Mouse (Mus musculus) MN1 (cell line): ENCODE data around the gene Kcnj4.

Experiments
- DNase-seq: peaks from one replicate; pipeline ENCODE4 v3.0.0-alpha.2; 2016; ENCODE audit warnings: low spot score

Gene Kcnj4

GRCm38 (mm10) chr15:79504707-79505452 lies at the start of gene Kcnj4:
Gene Kcnj4 (minus strand): TSS chr15:79505241.
- peak; percentile 36 for DNase-seq

DNA sequence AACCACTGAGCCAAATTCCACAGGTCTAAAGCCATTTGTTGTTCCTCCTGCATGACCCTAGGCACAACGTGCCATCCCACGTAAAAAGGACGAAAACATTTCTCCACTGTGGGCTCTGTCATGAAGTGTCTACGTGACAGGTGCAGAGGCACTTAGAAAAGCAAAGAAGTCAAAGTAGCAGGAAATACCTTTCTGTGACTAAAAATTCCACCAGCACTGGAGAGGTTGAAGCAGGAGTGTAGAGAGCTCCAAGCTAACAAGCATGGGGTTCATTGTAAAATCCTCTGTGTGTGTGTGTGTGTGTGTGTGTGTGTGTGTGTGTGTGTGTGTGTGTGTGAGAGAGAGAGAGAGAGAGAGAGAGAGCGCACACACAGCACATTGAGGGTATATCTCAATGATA lies 47.5 kb upstream of the Kcnj4 start:
- no peak for DNase-seq

DNA sequence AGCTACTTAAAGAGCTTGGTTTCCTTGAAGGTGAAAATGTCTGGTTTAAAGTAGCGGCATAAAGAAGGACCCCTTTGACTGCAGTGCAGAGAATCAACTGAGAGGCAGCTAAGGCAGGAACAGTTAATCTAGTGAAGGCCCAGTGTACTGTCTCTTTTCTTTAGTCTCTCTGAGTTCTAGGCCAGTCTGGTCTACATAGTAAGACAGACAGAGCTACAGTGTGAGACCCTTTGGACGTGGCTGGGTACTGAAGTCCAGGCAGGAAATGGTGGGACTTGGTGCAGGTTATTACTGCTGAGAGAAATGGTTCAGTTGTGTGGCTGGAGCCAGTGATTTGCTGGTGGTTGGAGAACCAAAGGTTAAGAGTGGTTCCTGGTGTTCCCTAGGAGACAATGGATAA lies 43.2 kb upstream of the Kcnj4 start:
- no peak for DNase-seq

- no peak for DNase-seq
Measured at GRCm38 (mm10) chr15:79547289-79547820, 42.3 kb upstream of the Kcnj4 start.

GRCm38 (mm10) chr15:79546410-79547288 lies 41.6 kb upstream of the Kcnj4 start, which contains the start of gene Ddx17:
Gene Ddx17 (minus strand): TSS chr15:79546741.
- peak; percentile 96 for DNase-seq

DNA sequence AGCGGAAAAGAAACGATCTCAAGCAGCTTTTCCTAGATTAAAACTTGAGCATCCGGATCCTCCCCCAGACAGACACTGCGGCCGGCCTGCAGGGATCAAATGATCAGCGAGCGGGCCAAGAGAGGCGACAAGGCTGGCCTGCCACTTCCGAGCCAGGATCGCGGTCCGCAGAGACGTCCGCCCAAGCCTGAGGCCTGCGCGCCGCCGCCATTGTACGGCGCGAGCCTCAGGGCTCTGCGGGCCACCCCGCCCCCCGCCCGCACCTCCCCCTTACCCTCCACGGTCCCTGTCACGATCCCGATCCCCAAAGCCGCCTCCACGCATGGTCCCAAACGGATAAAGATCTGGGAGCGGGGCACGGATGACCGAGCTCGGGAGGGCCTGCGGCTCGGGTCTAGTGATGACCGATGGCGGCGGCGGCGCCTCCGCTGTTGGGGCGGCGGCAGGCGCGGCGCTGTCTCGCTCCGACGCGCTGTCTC lies 40.9 kb upstream of the Kcnj4 start:
- peak; percentile 79 for DNase-seq

GRCm38 (mm10) chr15:79545496-79545895 lies 40.5 kb upstream of the Kcnj4 start:
- DNase-seq = no peak

DNA sequence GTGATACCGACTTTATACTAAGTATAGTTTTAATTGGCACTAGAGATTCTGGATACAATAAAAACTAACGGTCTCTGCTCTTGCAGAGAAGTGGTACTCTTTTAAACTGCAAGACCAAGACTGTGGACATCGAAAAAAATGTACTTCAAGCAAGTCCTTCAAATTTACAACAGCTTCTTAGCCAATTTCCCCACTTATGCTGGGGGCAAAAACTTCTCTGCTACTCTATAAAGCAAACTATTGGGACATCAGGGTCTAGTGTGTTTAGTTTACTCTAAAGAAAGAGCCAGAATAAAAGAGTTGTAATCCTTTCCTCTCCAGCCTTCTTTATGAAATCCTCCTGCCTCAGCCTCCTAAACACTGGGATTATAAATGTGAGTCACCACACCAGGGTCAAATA lies 38.9 kb upstream of the Kcnj4 start:
- DNase-seq = no peak

- DNase-seq = no peak
Measured at GRCm38 (mm10) chr15:79533796-79534195, 28.8 kb upstream of the Kcnj4 start.

DNA sequence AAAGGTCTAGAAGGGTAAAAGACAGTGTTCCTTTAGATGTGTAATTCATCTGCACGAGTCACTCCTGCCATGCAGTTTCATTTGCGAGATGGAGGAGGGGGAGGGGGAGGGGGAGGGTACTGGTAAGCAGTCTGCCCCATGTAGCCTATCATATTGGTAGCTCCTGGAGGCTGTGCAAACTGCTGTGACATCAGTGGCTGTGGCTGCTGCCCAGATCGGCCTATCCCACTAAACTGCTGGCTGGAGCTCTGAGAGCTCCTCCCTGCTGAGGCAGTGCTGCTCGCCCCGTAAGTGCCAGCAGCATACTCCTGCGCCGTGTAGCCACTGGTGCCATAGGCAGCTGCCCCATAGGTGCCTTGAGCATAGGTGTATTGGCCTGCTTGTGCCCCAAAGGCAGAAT lies 24.9 kb upstream of the Kcnj4 start:
- DNase-seq = peak; percentile 62

GRCm38 (mm10) chr15:79527991-79528639 lies 23.1 kb upstream of the Kcnj4 start:
- no peak for DNase-seq

- no peak for DNase-seq
Measured at GRCm38 (mm10) chr15:79527192-79527591, 22.2 kb upstream of the Kcnj4 start.

- no peak for DNase-seq
Measured at GRCm38 (mm10) chr15:79525979-79526768, 21.1 kb upstream of the Kcnj4 start.

DNA sequence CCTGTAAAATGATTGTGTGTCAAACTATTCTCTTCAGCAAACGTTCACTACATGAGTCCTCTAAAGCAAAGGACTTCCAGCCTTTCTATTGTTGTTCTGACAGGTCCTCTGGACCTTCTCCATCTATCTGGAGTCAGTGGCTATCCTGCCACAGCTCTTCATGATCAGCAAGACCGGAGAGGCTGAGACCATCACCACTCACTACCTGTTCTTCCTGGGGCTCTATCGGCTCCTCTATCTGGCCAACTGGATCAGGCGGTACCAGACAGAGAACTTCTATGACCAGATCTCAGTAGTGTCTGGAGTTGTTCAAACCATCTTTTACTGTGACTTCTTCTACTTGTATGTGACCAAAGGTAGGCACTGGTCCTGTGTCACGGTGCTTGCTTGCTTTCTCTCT lies 20.5 kb upstream of the Kcnj4 start:
- no peak for DNase-seq

GRCm38 (mm10) chr15:79519400-79520220 lies 14.6 kb upstream of the Kcnj4 start:
- DNase-seq = no peak

DNA sequence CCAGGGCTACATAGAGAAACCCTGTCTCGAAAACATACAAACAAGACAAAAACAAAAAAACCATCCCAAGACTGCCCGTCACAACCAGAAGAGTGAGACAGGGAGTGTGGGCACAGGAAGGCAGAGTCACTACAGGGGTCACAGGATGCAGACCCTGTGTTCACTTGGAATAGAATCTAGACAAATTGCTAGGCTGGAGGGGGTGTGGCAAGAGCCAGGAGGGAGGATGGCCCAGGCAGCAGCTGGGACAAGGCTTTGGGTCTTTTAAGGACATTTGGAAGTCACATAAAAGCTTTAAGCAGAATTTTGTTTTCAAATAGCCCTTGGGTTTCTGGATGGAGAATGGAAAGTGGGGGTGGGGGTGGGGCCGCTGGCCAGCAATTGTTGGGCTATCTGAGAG lies 13.5 kb upstream of the Kcnj4 start:
- no peak for DNase-seq

- no peak for DNase-seq
Measured at GRCm38 (mm10) chr15:79517710-79518109, 12.7 kb upstream of the Kcnj4 start.

GRCm38 (mm10) chr15:79516171-79517096 lies 11.4 kb upstream of the Kcnj4 start, which contains the start of gene Kdelr3:
Gene Kdelr3 (plus strand): TSS chr15:79516411.
- DNase-seq = peak; percentile 82

DNA sequence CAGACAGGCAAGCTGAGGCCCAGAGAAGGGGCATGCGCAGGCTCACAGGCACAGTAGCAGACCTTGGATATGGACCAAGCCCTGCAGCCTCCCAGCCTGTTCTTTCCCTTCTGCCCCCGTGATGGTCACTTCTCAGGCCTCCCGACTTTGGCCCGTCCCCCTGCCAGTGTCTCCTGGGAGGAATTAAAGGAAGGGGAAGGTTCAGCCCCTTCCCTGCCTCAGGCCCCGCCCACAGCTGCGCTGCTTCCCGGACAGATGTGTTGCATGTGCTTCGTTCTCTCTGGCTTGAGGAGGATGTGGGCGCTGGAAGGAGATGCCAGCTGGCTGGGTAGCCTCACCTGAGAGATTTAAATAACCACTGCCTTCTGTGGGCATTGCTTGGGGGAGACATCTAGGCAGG lies 8.9 kb upstream of the Kcnj4 start:
- peak; percentile 59 for DNase-seq
